Comparison of ENCODE assay signal across 8 mouse cellular contexts in the genomic region with DNA sequence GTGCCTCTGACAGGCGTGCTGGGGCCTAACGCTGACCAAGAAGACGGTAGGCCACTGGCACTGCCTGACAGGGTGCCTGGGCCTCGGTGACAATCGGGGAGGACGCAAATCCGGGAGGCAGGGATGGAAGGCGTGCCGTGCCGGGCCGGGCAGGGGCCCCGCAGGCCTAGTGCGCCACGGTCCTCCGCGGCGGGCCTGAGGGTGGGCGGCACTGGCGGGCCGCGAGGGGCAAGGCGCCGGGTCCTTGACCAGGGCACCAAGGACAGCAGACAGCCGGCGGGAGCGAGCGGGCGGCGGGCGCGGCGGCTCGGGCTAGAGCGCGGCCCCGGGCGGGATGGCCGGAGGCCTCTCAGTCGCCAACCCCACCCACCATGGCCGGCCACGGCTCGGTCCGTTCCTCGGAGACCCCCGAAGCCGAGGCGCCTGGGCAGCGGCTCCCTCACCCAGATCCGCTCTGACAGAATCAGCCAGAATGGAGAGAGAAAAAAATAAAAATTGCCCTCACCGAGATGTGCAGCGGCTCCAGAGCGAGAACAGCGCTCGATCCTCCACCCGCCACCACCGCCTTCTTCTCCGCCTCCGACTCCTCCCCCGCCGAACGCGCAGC. TPM values are rescaled to one million over a fixed set of nuclear protein-coding genes. Genes with fewer than 3 reads are reported as not detected.
DNase-seq lines count a peak whose midpoint lies in the region; ATAC-seq lines count a peak whose summit lies in the region.

No protein-coding gene starts in this region.

- peak overlapping the region; percentile 100 for H3K4me3 ChIP-seq in heart, embryonic 12.5 days
- H3K4me3 ChIP-seq in midbrain, embryonic 13.5 days (replicated peaks), result peak overlapping the region; percentile 95

- H3K9ac ChIP-seq in heart, embryonic 12.5 days, result peak overlapping the region; percentile 98
- H3K9ac ChIP-seq in midbrain, embryonic 13.5 days (replicated peaks), result peak overlapping the region; percentile 99

- ATAC-seq in heart, embryonic 12.5 days (ENCODE audit: insufficient number of reproducible peaks, low FRiP score), result peak; percentile 68
- ATAC-seq in common myeloid progenitor, adult 5-6 weeks (replicated peaks; ENCODE audit: low read depth, poor library complexity, severe bottlenecking), result peak; percentile 14; the same call in 1 of the 2 replicates
- peak; percentile 0 for ATAC-seq in inflammation-experienced regulatory T-cells, adult 6 months
- ATAC-seq in midbrain, embryonic 13.5 days, result no peak; the same call in 1 of the 2 replicates

- peaks cover 9% of the 10 kb centered on the region; the same call in 1 of the 2 replicates for H3K4me1 ChIP-seq in heart, embryonic 12.5 days (replicated peaks)
- H3K4me1 ChIP-seq in midbrain, embryonic 13.5 days (replicated peaks), result peaks cover 19% of the 10 kb centered on the region

- H3K27me3 ChIP-seq in heart, embryonic 12.5 days (replicated peaks), result no peaks in the 10 kb centered on the region
- no peaks in the 10 kb centered on the region for H3K27me3 ChIP-seq in midbrain, embryonic 13.5 days

- no peaks in the 10 kb centered on the region for H3K9me3 ChIP-seq in heart, embryonic 12.5 days (replicated peaks)
- no peaks in the 10 kb centered on the region for H3K9me3 ChIP-seq in midbrain, embryonic 13.5 days

- peak overlapping the region; percentile 71 for H3K4me2 ChIP-seq in heart, embryonic 12.5 days
- H3K4me2 ChIP-seq in midbrain, embryonic 13.5 days (replicated peaks), result peak overlapping the region; percentile 57

- H3K36me3 ChIP-seq in heart, embryonic 12.5 days, result peaks cover 3% of the 10 kb centered on the region
- H3K36me3 ChIP-seq in midbrain, embryonic 13.5 days, result 0 out of 2 replicates have a peak, but pooled peaks cover 2% of the 10 kb centered on the region

- WGBS in heart, embryonic 12.5 days, result 0% methylated on average over 59 of the region's 62 CpGs
- under 1% methylated on average over 50 of the region's 62 CpGs for WGBS in midbrain, embryonic 13.5 days

- peak overlapping the region; percentile 100 for H3K27ac ChIP-seq in heart, embryonic 12.5 days (ENCODE audit: poor library complexity, severe bottlenecking)
- H3K27ac ChIP-seq in midbrain, embryonic 13.5 days, result peak overlapping the region; percentile 99

- DNase-seq in heart, adult 11 months, result no peak
- DNase-seq in 416B (ENCODE audit: low read depth), result peak; percentile 44
- no peak for DNase-seq in gastrocnemius, adult 8-10 months (ENCODE audit: low spot score in 2 of 2)
- DNase-seq in kidney, adult 18-20 months, result no peak

RNA-seq across cellular contexts. Expression of a gene that starts 0.3 kb away (rescaled TPM):
- 84.1 and 87.5 TPM in 2 replicates for polyA plus RNA-seq in heart, embryonic 12.5 days (2016; fragmentation: Nextera tagmentation; extraction: Ambion mirVana)
- 29.7 and 34.4 TPM in 2 replicates for total RNA-seq in common myeloid progenitor, adult 5-6 weeks (2017)
- 10 to 100 TPM; 17.5 to 40.4 (median 34.4) TPM for polyA plus RNA-seq in inflammation-experienced regulatory T-cells, adult 6 months (2017; shearing (Covaris generic))
- 127 and 141 TPM in 2 replicates for polyA plus RNA-seq in midbrain, embryonic 13.5 days (2015; fragmentation: Nextera tagmentation; extraction: Ambion mirVana)
- 100 to 1,000 TPM; 104 to 122 (median 111) TPM for total RNA-seq in gastrocnemius, adult 8-10 months (2022)
